Mouse (Mus musculus) kidney, postnatal 4 days (tissue): ENCODE results near the gene Bcas3.

Experiments used
- DNase-seq, 2 experiments: peaks; one replicate each; pipeline ENCODE4 v3.0.0; 2021; ENCODE audit warnings: mixed read lengths in 2 of 2

Gene Bcas3

GRCm38 (mm10) chr11:85543311-85543710 is 190.3 kb downstream of the Bcas3 start:
- DNase-seq, result no peak

DNA sequence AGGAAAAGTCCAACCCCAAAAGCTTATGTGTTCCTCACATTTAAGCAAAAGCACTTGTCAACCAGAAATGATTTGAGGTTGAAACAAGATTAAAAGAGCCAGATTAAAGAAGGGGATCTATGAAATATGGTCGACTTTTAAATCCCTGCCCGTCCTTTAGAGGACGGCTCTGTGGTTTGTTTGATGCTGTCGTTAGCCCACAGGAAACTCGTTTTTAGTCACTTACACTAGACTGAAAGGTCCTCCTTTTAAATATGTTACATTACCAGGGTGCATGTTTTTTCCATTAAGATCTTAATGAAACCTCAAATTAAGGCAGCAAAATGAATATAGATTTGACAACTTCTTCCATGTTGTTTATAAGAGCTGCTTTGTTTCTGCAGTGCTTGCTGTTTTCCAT is 192.6 kb downstream of the Bcas3 start:
- no peak for DNase-seq

- DNase-seq, result no peak
Observed at GRCm38 (mm10) chr11:85547966-85548365, 195.0 kb downstream of the Bcas3 start.

DNA sequence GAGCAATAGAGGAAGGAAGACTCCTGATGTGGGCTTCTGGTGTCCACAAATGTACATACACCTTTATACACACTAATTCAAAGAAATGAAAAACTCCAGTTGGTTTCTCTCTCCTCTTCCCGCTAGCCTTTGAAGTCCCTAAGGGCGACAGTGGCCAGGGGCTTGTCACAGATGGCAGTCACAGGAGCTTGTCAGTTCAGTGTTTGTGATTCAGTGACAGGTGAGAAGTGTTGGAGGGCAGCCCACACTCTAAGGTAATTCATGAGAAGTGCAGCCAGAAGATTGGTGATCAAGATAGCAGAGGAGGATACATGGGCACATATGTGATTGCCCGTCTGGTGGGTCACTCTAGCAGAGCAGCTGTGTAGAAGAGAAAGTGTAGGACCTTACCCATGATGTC is 196.7 kb downstream of the Bcas3 start:
- no peak for DNase-seq

DNA sequence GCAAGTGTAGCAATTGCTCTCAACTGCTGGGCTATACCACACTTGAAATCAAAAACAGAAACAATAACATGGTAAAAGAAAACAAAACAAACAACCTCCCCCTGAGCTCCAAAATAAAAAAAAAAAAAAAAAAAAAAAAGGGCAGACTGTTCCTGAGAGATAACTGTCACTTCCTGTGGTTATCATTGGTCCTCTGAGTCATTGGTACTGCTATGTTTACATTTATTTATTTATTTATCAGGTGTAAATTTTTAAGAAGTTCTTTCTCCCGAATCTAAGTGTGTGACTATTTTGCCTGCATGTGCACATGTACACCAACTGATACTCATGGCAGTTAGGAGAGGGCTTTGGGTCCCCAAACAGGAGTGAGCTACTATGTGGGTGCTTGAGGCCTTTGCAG is 202.1 kb downstream of the Bcas3 start:
- no peak for DNase-seq

DNA sequence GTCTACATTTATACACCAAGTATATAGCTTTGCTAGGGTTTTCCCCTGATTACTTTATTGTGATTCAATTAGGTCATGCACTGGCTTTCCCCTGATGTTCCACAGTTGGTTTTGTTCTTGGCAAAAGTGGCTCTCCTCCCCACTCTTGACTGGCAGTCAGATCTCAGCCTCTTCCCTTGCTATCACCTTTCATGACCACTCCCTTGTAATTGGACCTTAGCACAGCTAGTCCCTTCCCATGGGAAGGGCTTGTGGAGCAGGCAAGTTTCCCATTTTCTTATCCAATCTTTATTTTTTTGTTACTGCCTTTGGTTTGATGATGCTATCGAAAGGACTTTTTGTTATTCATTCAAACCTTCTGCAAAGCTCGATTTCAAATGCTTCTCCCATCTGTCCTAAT is 202.8 kb downstream of the Bcas3 start:
- DNase-seq, result no peak

DNA sequence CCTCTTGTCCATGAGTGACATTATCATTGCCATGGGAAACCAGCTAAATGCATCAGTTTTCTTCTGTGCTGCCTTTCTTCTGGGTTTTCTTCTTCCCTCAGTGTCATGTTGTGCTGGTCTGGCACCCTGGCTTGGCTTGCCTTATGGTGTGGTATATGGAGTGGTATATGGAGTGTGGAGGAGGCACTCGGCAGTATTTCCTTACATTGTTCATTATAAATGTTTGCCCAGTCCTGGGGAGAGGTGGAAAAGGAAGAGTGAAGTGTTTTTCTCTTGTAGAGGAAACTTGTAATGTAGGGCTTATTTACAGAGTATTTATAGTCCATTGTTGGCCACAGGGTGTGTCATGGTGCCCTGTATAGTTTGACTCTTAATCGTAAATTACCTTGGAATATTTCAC is 212.1 kb downstream of the Bcas3 start:
- no peak for DNase-seq

DNA sequence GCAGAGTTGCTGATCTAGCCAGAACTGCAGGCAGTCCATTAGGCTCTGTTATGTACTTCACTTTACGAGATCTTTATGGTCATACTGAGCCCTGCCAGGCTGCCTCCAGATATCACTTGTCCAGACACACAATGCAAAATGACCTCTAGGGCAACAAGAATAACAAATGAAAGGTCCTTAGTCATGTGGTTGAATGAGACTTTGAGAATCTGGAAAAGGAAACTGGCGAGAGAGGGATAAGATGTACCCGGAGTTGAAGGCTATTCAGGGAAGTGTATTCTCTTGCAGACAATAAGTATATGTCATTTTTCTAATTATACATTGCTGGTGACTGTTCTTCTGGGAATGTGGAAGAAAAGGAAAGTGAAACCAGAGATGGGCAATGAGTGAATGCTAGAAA is 218.1 kb downstream of the Bcas3 start:
- no peak for DNase-seq

- DNase-seq, result no peak
Observed at GRCm38 (mm10) chr11:85571936-85572335, 219.0 kb downstream of the Bcas3 start.

GRCm38 (mm10) chr11:85572590-85572989 is 219.6 kb downstream of the Bcas3 start:
- no peak for DNase-seq

DNA sequence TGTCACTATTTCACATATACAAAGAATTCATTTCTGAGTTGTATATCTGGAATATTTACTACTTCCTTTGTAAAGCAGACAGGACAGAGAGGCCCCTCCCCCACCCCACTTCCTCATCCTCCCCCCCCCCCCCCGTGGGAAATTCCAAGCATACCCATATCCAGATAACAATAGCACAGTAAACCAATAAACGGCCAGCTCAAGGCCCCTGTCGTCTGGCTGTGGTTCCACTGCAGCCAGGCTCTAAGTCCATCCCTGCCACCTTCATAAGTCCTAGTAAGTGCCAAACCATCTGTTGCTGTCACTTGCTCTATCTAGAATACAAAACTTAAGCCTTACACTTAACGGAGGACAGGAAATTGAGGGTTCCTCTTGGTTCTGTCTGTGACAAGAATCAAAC is 221.5 kb downstream of the Bcas3 start:
- DNase-seq, result peak; percentile 68 to 79

DNA sequence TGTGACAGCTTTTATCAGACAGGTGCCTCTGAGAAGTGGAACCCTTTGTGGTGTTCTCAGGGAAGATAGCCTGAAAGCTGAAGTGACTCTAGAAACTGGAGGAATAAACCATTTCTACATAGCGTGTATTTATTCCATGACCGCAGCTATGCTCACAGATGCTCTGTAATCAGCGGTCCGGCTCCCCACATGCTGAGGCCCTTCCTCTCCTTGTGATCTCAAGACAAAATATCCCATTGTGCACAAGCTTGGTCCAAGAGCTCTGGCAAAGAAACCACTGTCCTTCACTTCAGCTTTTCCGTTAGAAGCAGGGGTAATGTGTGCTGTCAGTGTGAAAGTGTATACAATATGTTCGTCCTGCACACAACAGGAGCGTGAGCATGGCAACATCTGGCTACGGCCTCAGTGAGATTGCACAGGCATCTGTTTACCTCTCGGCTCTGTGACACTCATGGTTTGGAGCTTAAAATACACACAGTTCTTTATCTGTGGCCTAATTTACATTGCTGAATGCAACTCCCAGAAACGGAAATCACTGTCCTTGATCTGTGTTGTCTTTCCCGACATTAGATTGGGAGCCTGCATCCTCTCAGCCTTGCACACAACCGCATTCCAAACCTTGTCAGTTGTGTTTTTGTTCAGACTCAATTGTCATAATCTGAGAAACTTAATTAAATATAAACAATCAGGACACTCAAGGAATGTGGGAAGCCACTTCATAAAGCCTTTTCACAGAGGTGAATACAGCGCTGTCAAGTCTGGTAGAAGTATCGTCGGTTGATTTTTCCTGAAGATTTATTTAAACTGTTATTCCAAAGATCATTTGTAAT is 225.1 kb downstream of the Bcas3 start:
- peak in 1 of 2 experiments; percentile 6 for DNase-seq

DNA sequence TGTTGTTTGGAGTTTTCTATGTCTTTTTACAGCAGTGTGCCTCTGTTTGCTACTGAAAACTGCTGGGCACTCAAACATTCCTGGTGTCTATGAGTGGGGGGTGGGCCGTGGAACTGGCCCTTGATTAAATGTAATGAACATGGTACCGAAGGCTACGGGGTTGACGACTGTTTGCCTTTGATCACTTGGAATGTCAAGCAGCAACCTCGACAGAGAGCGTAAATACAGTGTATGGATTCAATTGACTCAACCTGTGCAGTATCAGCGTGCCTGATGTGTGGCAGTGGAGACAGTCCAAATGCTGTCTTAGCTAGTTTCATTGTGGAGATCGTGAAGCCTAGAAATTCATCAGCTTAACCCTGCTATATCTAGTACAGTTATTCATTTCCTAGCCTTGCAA is 231.1 kb downstream of the Bcas3 start:
- no peak for DNase-seq

DNA sequence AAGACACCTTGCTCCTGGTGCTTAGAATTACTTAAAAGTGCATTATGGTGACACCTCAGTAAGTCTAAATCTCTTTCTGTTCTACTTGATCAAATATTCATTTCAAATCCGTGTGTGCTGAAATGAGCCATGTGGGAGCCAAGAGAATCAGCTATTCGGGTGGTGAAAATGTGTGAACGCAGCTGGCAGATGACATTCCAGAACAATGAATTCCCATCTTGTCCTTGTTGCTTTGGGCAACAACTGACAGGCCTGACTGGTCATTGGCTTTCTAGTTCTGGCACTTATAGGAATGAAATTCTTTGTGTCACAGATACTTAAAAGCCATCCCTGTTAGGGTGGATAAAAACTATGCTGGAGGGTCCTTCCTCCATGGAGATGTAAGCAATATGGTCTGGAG is 240.7 kb downstream of the Bcas3 start:
- DNase-seq, result no peak

- no peak for DNase-seq
Observed at GRCm38 (mm10) chr11:85599251-85599650, 246.3 kb downstream of the Bcas3 start.

DNA sequence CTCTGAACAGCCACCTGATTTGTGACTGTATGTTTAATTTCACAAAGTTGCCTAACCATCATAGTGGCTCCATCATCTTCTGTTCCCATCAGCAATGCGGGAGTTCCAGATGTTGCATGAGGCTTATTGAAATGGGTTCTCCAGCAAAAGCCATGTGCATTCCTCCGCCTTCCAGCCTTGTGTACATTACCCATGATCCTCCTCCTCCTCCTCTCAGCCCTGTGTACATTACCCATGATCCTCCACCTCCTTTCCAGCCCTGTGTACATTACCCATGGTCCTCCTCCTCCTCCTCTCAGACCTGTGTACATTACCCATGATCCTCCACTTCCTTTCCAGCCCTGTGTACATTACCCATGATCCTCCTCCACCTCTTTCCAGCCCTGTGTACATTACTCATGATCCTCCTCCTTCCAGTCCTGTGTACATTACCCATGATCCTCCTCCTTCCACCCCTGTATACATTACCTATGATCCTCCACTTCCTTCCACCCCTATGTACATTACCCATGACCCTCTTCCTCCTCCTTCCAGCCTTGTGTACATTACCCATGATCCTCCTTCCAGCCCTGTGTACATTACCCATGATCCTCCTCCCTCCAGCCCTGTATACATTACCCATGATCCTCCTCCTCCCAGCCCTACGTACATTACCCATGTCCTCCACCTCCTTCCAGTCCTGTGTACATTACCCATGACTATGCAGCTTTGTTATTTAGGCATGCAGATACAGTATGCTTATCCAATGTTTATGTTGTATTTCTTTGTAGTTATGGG is 250.8 kb downstream of the Bcas3 start:
- DNase-seq, result no peak

DNA sequence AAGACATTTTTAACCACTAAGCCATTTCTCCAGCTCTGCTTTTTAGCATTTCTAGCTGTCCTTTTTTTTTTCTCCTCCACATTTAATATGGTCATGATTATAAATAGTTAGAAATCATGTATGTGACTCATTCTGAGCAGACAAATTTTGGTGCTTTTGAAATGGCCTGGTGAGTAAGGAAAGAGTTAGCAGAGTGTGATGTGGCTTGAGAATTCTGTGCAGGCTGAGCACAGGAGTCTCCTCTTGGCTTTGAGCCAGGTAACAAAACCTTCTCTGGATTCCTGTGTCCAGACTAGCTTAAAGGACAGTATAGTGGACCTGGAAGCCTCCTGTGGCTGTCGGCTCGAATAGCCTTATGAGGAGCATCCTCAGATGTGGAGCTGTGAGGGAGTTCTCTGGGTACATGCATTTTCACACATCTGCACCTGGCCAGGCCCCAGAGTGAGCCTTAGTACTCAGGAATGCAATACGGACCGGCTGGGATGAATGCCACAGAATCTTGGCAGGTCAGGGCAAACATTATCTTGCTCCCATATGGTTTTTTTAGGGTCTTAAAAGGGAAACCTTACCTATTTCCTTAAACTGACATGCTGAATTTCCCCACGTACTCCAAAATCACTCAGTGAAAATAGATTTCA is 256.5 kb downstream of the Bcas3 start:
- DNase-seq, result no peak

DNA sequence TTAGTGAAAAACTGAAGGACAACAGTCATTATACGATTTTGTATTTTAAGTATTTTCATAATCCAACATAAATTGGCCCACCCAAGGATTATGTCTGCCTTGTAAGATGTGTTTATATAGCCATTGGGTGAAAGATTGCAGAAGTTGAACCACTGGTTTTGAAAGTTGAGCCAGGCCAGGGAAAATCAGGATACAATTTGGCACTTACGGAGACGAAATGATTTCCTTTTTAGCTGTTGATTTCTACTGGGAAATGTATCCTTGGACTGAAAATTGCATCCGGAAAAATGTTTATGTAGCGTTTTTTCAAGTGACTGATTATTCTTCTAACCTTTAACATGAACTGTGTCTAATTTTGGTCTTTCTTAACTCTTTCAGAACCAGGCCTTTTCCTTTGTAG is 260.1 kb downstream of the Bcas3 start:
- no peak for DNase-seq

GRCm38 (mm10) chr11:85613586-85613985 is 260.6 kb downstream of the Bcas3 start:
- peak in 1 of 2 experiments; percentile 6 for DNase-seq

- DNase-seq, result no peak
Observed at GRCm38 (mm10) chr11:85614431-85614830, 261.5 kb downstream of the Bcas3 start.

GRCm38 (mm10) chr11:85615421-85615820 is 262.5 kb downstream of the Bcas3 start:
- peak; percentile 51 for DNase-seq

DNA sequence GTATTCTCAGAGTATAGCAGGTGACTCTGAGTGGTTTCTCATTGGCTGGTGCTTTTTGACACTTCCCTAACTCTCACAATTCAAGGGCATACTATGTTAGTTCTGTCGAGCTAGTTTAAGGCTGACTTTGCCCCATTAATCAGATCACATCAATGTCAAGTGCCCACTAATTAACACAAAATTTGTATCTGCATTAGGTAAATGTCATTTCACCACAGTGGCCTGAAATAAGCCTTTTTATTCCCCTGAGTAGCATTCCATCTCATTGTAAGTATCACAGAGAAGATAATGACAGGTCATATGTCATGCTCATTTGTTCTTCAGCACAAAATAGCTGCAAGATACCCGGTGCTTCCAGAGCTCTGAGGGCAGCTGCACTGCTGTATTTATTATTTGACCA is 268.5 kb downstream of the Bcas3 start:
- no peak for DNase-seq

DNA sequence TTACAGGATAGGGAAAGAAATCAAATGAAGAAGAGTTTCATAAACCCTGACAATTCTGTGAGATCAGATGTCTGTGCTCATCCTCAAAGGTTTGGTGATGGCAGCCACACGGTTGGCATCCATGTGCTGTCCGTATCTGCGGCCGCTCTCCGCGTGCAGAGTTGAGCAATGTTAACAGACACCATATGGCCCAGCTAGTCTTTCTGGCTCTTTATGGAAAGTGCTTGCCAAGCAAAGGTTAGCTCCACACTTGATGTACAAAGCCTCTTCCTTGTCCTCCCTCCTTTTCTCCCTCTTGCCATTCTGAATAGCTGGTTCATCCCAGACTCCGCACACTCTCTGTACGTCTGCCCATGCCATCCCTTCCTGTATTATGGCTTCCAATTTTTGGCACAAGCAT is 269.0 kb downstream of the Bcas3 start:
- no peak for DNase-seq

DNA sequence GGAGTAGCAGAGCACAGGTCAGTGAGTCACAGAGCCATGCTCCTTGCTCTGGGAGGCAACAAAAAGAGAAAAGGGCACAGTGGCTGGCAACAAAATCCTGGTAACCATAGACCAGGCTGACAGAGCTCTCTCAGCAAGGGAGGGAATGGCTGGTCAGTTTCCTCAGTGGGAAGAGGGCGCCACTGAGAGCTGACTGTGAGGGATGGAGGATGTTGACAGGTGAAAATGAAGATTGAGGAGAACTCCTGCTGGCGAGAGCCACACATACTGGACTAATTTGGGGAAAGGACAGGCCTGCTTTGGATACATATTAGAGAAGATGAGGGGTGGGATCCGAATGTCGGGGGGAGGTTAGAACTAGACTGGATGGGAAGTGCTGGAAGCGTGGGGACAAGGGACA is 272.2 kb downstream of the Bcas3 start:
- DNase-seq, result no peak
